Mouse (Mus musculus): ENCODE results near the gene Clcn6.
"Not testable (repeated sequence)": the region's sequence is repeated elsewhere in the genome, so short reads cannot be mapped to it uniquely, and the experiment has no call there.

The Clcn6 gene

DNA sequence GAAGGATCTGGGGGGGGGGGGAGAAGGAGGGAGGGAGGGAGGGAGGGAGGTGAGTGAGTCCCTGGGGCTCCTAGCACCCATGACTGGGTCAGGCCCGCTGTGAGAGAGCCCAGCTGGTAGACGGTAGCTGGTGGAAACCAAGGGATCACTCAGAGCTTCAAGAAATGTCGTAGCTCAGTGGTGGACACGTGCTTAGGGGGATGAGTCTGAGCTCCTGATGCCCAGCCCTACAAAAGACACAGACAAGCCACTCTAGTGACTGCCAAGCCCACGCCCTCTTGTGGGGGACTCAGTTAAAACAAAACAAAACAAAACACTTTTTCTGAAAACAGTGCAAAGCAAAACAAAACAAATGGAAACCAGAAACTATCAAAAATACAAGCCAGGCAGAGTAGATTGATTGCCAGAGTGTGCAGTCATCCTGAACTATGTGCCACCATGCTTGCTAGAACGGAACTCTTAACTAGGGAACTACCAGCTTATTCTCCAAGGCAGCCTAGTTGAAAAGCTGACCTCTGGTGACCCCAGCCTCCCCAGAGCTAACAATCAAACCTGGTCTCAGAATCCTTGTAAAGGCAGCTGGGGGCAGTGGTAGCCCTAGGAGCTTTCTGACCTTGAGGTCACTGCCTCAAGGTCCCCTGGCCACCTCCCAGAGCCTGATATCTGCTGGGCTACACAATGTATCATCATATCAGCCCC is 27.2 kb upstream of the Clcn6 start:
- no peak for DNase-seq (ENCODE audit: low spot score)

DNA sequence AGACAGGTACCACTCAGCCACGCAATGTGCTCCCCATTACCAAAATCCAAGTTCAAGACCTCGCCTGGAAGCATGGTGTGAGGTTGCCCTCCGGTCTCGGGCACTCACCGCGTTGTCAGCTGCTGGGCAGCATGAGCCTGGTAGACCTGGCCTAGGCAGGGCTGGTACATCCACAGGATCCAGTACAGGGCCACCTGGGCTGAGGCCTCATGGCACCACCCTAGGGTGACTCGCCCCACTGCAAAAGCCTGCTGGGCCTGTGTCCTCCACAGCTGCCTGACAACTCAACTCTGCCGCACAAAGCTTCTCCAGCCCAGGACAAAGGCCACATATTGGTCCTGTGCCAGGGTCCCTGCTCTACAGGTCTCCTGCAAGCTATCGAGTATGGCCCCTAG is 22.5 kb upstream of the Clcn6 start:
- no peak for DNase-seq (ENCODE audit: low spot score)

DNA sequence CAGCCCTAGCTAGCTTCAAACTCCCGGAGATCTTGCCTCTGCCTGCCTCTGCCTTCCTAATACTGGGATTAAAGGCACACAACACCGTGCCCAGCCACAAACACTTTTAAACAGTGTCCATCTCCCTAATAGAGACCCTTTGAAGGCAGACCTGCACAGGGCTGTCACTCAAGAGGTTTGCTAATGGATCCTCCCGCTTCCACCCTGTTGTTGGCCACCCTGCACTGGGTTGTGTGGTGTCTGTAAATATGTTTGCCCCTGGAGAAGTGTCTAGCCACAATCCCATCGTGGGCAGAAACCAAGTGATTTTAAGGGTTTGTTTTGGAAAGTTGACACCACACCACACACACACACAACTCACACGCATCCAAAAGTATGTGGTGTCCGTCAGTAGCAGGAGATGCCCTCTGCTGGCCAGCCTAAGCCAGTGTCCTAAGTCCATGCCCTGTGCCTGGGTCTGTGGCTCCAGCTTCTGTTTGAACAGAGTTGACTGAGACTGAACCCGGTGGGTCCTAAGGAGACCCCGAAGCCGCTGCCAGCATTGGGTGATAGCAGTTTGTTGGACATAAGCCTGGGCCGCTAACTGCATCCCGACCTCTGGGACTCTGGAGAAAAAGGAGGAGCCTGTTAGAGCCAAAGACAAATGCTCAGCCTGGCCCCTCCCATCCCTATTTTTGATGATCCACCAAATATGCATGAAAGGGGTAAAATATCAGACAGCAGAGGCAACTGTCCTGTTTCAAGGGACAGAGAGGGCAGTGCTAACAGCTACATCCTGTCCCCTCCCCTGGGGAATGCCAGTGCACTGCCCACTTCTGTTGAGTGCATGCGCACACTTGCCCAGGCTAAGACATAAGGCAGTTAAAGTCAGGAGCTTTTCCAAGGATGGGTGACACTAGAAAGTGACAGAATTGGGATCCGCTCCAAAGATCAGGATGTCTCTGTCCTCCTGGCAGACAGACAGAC is 21.8 kb upstream of the Clcn6 start:
- no peak for DNase-seq (ENCODE audit: low spot score)

DNA sequence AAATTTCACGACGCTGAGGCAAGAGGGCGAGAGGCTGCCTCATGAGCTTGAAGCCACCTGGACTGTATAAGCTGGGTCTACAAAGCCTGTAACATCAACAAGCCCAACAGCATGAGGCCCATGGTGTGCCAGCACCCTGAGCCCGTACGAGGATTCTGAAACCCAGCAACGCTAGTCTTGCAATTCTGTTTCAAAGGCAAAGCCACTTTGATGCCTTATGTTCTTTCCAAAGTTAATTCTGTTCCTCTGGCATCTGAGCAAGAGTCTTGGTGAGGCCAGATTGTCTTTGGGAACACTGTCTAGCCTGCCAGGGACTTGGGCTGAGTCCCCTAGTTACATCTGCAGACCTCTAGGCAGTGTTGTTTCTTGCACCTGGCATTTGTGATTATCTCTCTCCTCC is 20.4 kb upstream of the Clcn6 start:
- no peak for DNase-seq (ENCODE audit: low spot score)

DNA sequence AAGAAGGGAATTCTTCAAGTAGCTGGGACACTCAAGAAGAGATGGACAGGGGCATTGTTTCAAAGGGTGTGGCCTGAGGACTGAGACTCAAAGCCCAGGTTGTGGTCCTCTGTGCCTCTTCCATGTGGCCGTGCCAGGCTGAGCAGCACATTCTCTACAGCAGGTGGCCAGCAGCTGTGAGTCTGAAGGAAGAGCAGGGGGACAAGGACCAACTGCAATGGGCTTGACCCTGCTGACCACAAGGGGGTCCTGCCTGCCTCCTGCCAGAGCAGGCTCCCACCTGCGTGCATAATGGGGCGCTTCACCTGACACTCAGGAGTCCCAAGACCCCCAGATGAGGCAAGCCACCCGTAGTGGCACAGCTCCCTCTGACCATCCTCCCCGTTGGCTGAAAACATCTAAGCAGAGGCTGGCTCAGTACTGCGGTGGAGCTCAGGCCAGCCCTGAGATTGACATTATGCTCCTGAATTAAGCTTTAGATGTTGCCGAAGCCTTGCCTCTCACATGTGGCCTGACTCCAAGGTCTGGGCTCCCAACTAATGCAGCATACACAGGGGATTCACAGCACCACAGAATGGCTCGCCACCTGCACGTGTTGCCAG is 19.7 kb upstream of the Clcn6 start:
- no peak for DNase-seq (ENCODE audit: low spot score)

DNA sequence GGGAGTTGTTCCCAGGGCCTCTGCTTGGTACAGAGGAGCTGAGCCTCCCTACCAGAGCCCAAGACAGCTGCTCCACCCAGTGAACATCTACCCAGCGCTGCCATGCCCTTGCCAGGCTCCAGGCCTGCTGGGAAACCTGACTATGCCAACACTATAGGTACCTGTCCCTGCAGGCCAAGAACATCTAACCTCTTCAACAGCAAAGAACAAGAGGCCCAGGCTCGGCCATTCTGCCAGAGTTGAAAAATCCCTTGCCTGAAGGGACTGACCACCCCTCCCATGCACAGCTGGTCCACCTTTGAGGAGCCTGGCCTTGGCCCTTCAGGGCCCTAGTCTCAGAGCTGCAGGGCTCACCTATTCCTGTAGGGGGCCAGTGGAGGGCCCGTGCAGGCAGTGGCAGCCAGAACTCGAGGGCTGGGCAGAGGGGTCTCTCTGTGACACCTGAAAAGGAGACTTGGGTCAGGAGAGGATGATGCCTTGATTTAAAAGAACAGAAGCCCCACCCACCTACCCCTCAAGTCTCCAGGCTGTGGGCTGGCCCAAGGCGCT is 19.1 kb upstream of the Clcn6 start:
- DNase-seq (ENCODE audit: low spot score) = no peak

DNA sequence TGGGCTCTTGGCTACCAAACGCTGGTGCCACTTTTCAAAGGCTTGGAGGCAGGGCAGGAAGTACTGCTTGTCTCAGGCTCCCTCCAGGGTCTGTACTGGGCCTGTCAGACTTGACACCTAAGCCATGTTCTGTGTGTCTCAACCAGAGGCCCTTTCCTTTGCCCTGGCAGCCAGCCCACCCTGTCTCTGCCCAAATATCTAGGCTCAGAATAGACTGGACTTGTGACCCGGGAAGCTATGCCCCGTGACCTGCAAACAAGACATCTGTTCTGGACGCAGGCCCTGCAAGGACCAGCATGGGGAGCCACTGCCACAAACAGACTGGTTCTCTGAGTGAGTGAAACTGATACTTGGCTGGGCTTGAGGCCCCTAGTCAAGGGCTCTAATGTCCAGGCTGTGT is 18.2 kb upstream of the Clcn6 start:
- no peak for DNase-seq (ENCODE audit: low spot score)

DNA sequence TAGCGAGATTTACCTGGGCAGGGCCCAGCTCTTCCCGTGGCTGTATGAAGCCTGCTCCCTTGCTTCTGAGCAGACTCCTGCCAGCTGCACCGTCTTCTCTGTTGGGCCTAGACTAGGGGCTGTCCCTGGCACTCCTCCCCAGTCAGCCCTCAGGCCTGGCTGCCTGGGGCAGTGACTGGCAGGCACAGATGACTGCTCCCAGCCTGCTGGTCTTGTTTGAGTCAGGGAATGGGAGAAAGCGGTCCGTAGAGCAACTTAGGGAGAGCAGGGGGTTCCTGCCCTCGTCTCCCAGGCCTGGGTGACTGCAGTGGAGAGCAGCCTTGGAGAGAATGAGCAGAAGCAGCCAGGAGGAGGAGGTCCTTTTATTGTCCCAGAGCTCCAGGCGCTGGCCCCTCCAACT is 17.6 kb upstream of the Clcn6 start:
- no peak for DNase-seq (ENCODE audit: low spot score)

DNA sequence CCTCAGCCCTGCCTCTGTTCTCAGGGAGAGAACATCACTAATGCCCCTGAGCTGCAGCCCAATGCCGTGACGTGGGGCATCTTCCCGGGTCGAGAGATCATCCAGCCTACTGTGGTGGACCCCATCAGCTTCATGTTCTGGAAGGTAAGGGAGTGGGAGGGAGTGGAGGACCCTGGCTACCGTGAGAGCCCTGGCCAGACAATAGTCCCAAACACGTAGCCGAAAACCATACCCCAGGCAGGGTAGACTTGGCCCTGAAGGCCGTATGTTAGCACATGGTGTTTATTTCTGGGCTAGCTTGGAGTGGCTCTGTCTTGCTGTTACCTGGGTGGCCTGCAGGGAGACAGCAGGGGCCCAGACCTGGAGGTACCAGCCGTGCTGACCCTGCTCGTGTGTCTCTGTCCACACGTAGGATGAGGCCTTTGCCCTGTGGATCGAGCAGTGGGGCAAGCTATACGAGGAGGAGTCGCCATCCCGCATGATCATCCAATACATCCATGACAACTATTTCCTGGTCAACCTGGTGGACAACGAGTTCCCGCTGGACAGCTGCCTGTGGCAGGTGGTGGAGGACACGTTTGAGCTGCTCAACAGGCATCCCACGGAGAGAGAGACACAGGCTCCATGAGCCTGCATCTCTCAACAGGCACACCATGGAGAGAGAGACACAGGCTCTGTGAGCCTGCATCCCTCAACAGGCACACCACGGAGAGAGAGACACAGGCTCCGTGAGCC is 16.5 kb upstream of the Clcn6 start:
- no peak for DNase-seq (ENCODE audit: low spot score)

DNA sequence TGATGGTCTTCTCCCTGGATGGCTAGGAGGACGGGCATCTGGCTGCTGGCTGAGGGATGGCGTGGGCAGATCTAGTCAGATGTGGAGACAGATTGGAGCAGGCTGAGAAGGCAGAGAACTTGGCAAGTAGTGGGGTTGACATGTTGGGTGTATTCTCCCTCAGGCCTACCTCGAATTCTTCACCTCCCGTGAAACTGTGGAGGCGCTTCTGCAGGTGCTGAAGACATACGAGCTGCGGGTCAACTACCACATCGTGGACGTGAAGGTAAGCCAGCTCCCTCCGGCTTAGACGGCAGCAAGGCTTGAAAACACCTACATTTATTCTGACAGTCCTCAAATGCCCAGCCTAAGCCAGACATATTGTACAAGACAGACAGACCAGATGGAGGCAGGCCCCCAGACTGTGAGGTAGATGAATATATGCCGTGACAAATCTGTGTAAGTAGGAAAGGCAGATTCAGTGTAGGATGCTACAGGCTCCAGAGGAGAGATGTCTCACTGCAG is 14.8 kb upstream of the Clcn6 start:
- no peak for DNase-seq (ENCODE audit: low spot score)

DNA sequence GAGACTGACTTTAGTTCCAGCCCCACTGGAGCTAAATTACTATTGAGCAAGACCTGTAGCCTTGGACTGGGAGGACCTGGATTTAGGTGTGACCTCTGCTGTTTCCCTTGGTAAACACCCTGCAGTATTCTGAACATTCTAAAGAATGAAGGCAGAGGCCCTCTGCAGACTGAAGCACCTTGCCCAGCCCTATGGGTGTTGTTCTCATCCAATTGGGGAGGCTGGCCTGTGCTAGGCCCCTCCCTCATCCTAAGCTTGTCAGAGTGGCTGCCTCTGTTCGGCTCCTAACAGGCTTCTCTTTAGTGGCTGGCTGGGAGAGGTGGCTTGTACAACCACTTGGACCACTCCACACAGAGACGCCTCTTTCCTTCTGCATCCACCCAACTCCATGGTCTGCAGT is 14.4 kb upstream of the Clcn6 start:
- no peak for DNase-seq (ENCODE audit: low spot score)

DNA sequence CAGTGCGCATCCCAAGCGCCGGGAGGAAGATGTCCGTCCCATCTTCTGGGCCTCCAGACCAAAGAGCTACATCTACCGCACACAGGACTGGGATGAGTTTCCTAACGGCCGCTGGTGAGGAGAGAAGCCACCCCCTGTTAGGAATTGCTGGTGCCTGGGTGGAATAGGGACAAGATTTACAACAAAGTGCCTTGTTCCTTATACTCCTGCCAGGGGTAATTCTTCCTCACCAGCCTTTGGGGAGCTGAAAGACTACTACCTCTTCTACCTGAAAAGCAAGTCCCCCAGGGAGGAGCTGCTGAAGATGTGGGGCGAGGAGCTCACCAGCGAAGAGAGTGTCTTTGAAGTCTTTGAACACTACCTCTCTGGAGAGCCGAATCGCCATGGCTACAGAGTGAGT is 13.3 kb upstream of the Clcn6 start:
- DNase-seq (ENCODE audit: low spot score) = no peak

DNA sequence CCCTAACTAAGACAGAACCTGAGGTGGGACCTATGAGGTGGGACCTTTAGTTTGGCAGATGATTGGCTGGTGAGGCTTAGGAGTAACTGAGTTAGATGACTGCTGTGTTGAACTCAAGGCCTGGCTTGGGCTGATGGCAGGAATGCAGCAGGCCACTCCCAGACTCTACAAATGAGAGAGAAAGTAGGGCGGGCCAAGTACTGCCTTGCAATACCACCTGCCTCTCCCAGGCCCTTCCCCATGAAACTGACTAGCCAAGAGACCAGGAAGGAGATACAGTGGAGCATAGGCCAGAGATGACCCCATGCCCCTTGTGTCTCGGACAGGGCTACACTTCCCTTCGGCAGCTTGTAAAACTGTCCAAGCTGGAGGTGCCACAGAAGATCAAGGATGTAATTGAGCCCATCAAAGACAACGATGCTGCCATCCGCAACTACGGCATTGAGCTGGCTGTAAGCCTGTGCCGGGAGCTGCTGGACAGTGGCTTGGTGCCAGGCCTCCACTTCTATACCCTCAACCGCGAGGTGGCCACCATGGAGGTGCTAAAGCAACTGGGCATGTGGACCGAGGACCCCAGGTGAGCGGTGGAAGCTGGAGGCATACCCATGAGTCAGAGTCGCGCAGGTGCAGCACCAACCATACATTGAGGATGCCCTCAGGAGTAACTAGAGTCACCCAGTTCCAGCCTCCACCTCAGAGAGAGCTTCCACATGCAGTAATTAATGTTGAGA is 12.6 kb upstream of the Clcn6 start:
- no peak for DNase-seq (ENCODE audit: low spot score)

DNA sequence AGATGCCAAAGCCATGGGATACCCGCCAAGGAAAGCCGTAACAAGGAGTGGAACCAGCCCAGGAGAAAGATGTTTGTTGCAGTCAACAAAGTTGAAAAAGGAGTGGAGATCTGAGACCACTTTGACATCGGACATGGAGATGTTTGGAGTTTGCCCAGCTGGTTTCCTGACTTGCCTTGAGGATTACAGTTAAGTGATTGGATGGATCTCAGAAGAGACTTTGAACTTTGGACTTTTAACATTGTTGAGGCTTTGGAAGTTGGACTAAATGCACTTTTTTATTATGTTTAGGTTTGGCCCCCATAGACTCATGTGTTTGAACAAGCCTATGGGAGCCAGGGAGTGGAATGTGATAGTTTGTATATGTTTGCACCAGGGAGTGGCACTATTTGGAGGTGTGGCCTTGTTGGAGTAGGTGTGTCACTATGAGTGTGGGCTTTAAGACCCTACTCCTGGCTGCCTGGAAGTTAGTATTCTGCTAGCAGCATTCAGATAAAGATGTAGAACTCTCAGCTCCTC is 11.8 kb upstream of the Clcn6 start:
- DNase-seq (ENCODE audit: low spot score) = not testable (repeated sequence)

DNA sequence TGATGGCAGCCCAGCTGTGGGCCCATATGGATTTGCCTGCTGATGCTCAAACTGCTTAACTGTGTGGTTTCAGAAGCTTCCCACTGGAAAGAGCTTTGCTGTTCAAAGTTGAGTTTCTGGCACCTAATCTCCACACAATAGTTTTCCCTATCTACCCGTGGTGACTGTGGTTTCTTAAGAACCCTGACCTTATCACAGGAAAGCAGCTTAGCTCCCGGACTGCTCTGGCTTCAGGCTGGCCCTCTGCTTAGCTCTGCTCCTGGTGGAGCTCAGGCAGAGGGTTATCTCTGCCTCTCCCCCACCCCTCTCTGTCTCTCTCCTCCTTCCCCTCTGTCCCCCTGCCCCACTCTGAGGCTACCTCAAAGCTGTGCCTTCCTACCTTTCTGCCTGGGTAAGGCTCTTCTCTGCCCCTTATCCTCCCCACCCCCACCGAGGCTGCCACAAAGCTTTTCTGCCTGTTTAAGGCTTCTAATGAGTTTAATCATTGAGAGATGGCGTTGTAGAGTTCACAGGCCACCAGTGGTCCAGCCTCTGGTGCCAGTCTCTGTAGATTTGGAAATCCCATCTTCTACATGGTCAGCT is 7.9 kb upstream of the Clcn6 start:
- peak; percentile 77 for DNase-seq (ENCODE audit: low spot score)

DNA sequence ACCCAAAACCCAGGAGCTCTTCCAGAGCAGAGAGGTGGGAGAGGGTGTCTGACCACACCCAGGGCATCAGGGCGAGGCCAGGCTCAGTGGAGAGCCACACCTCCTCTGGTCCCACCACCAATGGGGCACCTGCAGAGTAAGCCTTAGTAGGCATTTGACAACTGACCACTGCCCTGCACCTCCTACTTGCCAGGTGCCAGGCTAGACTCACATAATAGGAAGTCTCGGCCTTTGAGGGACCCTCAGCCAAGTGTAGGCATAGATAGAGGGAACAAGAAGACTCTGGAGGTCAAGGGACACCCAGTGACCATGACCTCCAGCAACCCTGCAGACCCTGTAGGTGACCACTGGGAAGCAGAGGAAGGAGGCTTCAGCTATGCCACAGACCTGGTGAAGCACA is 5.5 kb upstream of the Clcn6 start:
- no peak for DNase-seq (ENCODE audit: low spot score)

DNA sequence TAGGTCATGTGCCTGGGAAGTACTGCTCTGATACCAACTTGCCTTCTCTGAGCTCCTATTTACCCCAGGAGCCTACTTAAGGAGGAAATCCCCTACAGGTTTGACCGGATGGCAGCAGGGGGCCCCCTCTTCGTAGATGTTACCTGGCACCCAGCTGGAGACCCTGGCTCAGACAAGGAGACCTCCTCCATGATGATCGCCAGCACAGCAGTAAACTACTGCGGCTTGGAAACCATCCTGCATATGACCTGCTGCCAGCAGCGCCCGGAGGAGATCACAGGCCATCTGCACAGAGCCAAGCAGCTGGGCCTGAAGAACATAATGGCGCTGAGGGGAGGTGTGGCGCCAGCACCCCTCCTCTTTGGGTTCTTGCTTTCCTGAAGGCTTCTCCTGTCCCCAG is 4.7 kb upstream of the Clcn6 start:
- not testable (repeated sequence) for DNase-seq (ENCODE audit: low spot score)

DNA sequence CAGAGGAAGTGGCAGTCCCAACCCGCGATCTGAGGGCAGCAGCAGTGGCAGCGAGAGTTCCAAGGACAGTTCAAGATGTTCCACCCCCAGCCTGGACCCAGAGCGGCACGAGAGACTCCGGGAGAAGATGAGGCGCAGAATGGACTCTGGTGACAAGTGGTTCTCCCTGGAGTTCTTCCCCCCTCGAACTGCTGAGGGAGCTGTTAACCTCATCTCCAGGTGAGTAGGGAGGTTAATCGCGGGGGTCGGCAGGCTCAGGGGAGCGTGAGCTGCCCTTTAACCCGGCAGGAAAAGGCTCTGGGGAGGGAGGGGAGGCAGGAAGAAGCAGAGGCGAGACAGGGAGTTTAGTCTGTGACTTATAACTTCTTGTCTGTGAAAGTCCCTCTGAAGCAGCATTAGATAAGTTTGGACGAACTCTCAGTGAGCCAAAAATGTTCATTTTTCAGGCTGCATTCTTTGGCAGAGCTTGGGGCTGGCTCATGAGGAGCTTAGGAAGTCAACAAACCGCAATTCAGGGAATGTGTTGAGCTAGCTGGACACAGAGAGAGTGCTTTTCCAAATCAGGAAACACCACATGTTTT is 3.1 kb upstream of the Clcn6 start:
- no peak for DNase-seq (ENCODE audit: low spot score)

DNA sequence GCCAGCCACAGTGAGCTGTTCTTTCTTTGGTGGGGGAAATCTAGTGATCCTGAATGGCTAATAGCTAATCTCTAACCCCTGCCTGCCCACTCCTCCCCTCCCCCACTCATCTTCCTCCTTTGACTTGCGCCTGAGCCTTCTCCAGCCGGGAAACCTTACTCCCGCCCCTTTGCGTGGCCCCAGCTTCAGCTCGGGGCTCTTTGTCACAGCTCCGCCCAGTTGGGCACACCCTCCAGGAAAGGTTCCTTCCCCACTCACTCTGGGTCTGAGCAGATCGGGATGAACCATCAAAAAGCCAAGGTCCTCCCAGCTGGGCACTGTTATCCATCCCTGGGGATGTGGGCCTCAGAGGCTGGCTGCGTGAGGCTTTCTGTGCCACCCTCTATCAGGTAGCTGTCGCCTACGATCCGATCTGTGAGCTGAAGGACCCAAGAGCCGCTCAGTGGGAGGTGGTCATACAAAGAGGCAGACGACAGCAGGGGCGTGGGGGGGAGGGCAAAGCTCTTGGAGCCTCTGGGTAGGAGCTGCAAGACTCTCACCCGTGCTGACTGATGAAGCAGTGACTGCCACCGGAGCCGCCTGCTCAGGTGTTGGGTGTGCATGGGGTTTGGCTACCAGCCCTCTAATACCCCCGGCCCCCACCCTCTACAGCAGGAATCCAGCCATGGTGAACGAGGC is 2.5 kb upstream of the Clcn6 start:
- peak; percentile 63 for DNase-seq (ENCODE audit: low spot score)

Data from c-Kit-positive CD71-positive TER-119-positive erythroid progenitor cells, embryonic 14.5 days (primary cell).